Mouse (Mus musculus): ENCODE results near the gene Fzr1. TPM values are rescaled to one million over a fixed set of nuclear protein-coding genes. Genes with fewer than 3 reads are reported as not detected.

The Fzr1 gene
- total RNA-seq, 2 experiments from 2014 or later = 14.9 to 50.0 TPM

- ATAC-seq (replicated peaks; ENCODE audit: low FRiP score, low TSS enrichment, poor library complexity, severe bottlenecking) = no peak
Observed at GRCm38 (mm10) chr10:81363436-81364346, 14.6 kb downstream of the Fzr1 start.

GRCm38 (mm10) chr10:81362336-81362949, 15.9 kb downstream of the Fzr1 start:
- ATAC-seq (replicated peaks; ENCODE audit: low FRiP score, low TSS enrichment, poor library complexity, severe bottlenecking) = peak; percentile 74

DNA sequence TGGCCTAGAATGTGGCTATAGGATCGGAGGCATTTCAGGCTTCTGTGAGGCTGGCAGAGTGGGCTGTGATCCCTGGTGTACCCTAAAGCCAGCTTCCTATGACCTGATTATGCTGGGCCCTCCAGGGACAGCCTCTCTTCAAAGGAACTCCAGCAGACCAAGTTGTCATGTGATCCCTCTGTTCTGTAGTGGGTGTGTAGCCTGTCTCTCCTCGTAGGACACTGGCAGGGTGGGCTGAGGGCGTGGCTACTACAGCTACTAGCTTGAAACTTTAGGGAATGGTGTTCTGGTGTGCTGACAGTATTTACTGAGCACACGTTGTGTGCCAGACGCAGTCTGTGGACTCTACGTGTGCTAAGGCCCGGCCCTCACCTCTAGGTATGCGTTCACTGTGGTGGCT, 17.6 kb downstream of the Fzr1 start:
- no peak for ATAC-seq (replicated peaks; ENCODE audit: low FRiP score, low TSS enrichment, poor library complexity, severe bottlenecking)

GRCm38 (mm10) chr10:81358841-81359240, 19.5 kb downstream of the Fzr1 start:
- ATAC-seq (replicated peaks; ENCODE audit: low FRiP score, low TSS enrichment, poor library complexity, severe bottlenecking) = no peak

DNA sequence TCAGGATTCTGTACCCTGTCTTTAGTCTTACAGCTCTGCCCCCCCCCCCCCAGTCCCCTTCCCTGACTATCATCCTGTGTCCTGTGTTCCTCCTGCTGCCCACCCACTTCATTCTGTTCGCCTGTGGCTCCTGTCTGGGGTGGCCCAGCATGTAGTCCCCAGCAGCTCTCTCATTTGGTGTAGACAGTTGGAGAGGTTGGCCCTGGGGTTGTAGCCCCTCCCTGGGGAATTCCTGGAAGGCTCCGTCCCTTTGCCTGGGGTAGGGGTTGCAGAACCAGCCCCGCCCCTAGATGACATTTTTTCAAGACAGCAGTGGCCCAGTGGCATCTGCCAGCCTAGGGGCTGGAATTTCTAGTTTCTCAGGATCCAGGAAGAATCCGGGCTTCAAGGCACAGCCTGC, 20.1 kb downstream of the Fzr1 start:
- no peak for ATAC-seq (replicated peaks; ENCODE audit: low FRiP score, low TSS enrichment, poor library complexity, severe bottlenecking)

DNA sequence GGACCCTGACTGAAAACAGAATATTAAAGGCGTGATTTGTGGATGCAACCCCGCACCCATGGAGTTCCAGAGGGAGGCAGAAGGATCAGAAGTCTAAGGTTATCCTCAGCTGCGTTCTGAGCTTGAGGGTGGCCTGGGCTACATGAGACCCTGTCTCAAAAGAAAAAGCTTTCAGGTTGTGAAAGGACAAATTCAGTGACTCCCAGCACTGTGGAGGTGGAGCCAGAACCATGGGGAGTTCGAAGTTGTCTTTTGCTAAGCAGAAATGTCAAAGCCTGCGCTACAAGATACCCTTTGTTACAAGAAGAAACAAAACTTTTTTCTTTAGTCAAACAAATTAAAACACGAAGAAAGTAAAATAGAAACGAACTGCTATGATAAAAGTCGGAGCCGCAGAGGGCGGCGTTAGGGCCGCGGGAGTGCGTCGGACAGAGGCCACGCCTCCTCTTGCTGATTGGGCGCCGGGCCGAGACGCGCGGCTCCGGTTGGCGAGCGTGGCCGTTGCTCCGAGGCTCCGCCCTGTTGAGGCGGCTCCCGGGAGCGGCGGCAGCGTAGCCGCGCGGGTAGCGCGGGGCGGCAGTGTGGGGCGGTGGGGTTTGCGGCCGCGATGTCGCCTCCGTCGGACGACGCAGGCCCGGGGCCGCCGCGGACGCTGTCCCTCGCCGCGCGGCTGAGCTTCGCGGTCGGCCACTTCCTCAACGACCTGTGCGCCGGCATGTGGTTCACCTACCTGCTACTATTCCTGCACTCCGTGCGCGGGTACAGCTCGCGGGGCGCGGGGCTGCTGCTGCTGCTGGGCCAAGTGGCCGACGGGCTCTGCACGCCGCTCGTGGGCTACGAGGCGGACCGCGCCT, 21.1 kb downstream of the Fzr1 start, which contains the start of gene Mfsd12:
Mfsd12 (plus strand) TSS at position 501 of the 854 bp plus-strand sequence.
- ATAC-seq (replicated peaks; ENCODE audit: low FRiP score, low TSS enrichment, poor library complexity, severe bottlenecking) = peak; percentile 74

- no peak for ATAC-seq (replicated peaks; ENCODE audit: low FRiP score, low TSS enrichment, poor library complexity, severe bottlenecking)
Observed at GRCm38 (mm10) chr10:81356352-81356990, 21.8 kb downstream of the Fzr1 start.

DNA sequence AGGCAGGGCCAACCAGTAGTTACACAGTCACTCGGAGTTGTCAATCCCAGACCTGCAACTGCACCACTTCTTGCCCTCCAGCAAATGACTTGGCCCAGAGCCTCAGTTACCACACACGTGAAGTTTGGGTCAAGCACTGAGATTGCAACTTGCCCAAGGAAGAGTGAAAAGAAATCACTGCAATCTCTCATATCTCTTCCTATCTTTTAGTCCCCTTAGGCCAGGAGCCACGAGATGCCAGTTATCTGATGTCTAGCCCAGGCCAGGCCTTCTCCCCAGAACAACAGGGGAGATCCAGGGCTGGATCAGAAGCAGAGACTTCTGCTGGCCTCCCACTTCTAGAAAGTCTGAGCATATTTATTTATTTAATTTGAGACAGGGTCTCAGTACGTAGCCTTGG, 22.8 kb downstream of the Fzr1 start:
- ATAC-seq (replicated peaks; ENCODE audit: low FRiP score, low TSS enrichment, poor library complexity, severe bottlenecking) = no peak

- no peak for ATAC-seq (replicated peaks; ENCODE audit: low FRiP score, low TSS enrichment, poor library complexity, severe bottlenecking)
Observed at GRCm38 (mm10) chr10:81354738-81355477, 23.4 kb downstream of the Fzr1 start.

DNA sequence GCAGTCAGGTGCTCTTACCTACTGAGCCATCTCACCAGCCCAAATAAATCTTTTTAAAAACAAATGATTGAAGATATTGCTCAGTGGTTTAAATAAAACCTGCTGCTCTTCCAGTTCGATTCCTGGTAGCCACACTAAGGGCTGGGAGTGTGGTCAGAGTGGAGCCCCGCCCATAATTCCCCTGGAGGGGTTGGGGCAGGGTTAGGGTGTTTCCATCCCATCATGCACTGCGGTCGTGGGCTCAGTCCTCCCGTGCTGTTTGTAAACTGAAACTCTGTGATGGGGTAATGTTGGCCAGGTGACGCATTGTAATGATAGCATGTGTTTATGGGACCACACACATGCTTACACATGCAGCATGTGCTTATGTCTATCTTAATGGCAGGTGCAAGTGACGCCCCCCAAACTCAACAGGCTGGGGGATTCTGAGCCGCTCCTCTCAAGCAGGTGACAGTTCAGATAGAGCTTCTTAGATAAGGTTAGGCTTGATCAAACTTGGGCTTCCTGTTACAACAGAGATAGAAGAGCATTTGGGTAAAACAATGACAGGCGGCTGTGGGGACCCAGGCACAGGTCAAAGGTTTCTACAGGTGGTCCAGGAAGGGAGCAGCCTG, 26.5 kb downstream of the Fzr1 start:
- peak; percentile 19 for ATAC-seq (replicated peaks; ENCODE audit: low FRiP score, low TSS enrichment, poor library complexity, severe bottlenecking)

DNA sequence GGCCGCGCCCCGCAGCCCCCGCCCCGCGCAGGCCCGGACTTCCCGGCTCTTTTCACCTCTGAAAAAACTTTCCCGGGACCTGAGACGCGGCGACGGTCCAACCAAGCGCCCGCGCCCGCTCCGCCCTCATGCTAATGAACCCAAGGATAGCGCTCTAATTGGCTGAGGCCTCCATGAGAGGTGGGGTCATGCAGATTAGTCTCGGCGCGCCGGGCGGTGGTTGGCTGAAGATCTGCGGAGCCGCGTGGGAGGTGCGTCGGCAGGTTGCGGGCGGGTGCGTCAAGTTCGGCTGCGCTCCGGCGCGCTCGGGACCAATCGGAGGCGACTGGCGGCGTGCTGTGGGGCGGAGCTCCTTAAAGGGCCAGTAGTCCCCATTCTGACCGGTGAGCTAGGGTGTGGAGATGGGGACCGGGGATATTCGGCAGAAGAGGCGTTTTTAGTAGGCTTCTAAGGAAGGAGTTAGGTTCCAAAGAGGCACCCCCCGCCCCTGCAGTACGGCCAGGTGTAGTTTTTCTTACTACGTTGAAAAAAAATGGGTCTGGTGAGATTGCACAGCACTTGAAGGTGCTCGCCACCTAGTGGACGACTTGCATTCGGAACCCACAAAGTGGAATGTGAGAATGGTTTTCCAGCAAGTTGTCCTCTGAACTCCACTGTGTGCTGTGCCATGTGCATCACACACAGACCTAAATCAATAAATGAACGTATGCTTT, 27.8 kb downstream of the Fzr1 start, which contains the start of gene Hmg20b:
Hmg20b (minus strand) TSS at position 130 of the 713 bp plus-strand sequence.
- peak; percentile 83 for ATAC-seq (replicated peaks; ENCODE audit: low FRiP score, low TSS enrichment, poor library complexity, severe bottlenecking)

GRCm38 (mm10) chr10:81349961-81350350, 28.4 kb downstream of the Fzr1 start:
- no peak for ATAC-seq (replicated peaks; ENCODE audit: low FRiP score, low TSS enrichment, poor library complexity, severe bottlenecking)

DNA sequence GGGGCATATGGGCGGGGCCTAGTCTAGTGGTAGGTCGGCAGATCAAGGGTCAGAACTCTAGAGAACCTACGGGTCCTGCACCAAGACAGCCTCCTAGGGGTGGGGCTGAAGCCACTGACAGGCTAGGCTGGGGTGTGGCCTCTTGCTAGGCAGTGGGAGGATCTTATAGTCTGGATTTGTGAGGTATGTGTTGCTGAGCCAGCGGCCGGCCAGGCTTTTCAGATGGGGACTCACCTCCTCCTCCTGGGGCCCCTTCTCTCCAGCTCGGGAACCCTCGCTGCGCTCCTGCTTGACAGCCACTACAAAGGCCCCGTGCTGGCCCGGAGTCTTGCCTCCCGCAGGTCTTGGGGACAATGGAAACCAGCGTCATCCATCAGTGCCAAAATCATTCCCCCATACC, 29.2 kb downstream of the Fzr1 start:
- ATAC-seq (replicated peaks; ENCODE audit: low FRiP score, low TSS enrichment, poor library complexity, severe bottlenecking) = peak; percentile 39

- ATAC-seq (replicated peaks; ENCODE audit: low FRiP score, low TSS enrichment, poor library complexity, severe bottlenecking) = peak; percentile 60
Observed at GRCm38 (mm10) chr10:81346453-81347067, 31.8 kb downstream of the Fzr1 start.

GRCm38 (mm10) chr10:81345162-81345534, 33.2 kb downstream of the Fzr1 start:
- no peak for ATAC-seq (replicated peaks; ENCODE audit: low FRiP score, low TSS enrichment, poor library complexity, severe bottlenecking)

DNA sequence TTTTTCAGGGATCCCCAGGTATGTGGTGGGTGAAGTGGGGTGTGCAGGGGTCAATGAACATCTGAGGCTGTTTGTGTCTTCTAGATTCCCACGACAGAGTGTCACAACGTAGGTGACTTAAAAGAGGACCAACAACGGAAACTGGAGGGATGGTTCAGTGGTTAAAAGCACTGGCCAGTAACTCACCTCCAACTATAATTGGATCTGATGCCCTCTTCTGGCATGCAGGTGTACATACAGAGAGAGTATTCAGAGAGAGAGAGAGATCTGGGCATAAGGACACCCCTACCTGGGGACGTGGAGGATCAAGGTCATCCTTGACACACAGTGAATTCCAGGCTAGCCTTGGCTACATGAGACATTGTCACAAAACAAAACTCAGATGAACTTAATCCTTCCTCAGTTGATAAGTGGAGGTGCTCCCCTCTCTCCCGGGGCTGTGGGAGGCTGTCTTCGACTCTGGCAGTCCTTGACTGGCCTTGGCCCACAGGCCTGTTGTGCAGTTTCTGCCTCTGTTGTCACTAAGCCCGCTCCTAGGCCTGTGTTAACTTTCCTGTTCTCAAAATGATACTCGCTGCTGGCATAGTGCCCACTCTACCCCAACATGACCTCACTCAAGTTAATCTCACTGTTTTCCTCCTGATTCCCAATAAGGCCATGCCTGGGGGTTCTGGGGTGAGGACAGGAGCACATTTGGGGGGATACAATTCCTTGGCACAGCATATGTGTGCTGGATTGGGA, 33.7 kb downstream of the Fzr1 start:
- no peak for ATAC-seq (replicated peaks; ENCODE audit: low FRiP score, low TSS enrichment, poor library complexity, severe bottlenecking)

Data from megakaryocyte-erythroid progenitor cell, adult 5-6 weeks (primary cell).